Mouse (Mus musculus) left cerebral cortex, adult 18-20 months (tissue): ENCODE results near the gene Dzip1l. TPM values are rescaled to one million over a fixed set of nuclear protein-coding genes. Genes with fewer than 3 reads are reported as not detected.
"Not testable (repeated sequence)": the region's sequence is repeated elsewhere in the genome, so short reads cannot be mapped to it uniquely, and the experiment has no call there.

Source experiments
- DNase-seq, 2 experiments: peaks; one replicate each; pipeline ENCODE4 v3.0.0; 2021 to 2022; ENCODE audit warnings: low spot score in 2 of 2, mixed read lengths in 1 of 2
- long read RNA-seq, 2 experiments: library from polyadenylated mRNA; stranded (forward); transcript quantifications; one replicate each; pipeline ENCODE4 v2.0.0; 2021
- total RNA-seq, 2 experiments: library from RNA; stranded (reverse); gene quantifications; 2 replicates each; pipeline ENCODE4 v1.2.3; 2021

Dzip1l gene
- 10 to 100 TPM; 25.1 to 27.5 TPM for total RNA-seq
- long read RNA-seq, experiment 1, full-length matches to known transcripts = 2 of 19 reads
- long read RNA-seq, experiment 1, partial matches to known transcripts = 6 of 19 reads
- long read RNA-seq, experiment 1, other reads (novel, unspliced or antisense) = 11 of 19 reads
- long read RNA-seq, experiment 2, partial matches to known transcripts = 4 of 7 reads
- long read RNA-seq, experiment 2, other reads (novel, unspliced or antisense) = 3 of 7 reads

DNA sequence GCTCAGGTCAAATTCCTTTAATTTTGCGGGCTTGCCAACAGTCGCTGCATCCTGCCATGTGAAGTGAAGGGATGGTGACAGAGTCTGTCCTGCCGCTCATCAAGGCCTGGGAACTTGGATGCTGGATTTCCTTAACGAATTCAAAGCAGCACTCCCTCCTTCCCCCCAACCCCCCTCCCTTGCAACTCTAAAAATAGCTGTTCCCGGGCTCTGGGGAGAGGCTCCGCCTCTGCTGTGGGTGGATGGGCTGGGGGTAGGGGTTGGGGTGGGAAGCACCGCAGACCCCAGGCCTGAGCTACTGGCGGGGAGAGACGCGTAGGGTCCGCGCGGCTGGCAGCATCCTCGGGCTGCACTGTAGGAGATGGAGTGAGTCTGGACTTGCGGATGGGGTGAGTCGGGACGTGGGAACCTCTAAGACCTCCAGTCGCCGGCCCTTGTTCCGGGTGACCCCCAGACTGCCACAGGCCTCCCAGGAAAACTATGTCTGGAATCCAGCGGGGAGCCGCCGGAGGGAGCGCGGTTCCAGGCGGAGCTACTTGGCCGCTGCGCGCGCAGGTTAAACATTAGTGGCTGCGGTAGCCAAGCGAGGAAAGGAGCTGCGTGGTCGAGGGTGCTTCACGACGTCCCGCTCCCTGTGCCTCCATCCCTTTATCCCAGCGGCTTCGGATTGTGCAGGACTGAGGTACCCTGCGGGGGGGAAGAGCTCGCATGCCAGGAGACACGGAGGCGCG is at the start of gene Dzip1l:
Gene Dzip1l (plus strand): TSS at position 216 of the 731 bp plus-strand sequence.
- DNase-seq = peak; percentile 70 to 81

DNA sequence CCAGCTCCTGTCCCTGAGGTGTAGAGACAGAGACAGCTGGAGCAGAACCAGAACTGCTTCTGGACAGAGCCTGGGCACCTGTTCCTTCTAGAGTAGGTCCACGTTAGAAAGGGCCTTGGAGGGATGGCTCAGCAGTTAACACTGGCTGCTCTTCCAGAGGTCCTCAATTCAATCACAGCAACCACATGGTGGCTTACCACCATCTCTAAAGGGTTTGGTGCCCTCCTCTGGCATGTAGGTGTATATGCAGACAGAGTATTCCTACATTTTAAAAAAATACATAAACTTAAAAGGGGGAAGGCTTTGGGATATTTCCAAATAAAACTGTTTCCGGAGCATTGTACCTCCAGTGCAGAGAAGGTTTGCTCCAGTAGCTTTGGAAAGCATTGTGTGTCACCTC is 48.6 kb upstream of the Dzip1l start:
- DNase-seq = peak in 1 of 2 experiments; percentile 16

DNA sequence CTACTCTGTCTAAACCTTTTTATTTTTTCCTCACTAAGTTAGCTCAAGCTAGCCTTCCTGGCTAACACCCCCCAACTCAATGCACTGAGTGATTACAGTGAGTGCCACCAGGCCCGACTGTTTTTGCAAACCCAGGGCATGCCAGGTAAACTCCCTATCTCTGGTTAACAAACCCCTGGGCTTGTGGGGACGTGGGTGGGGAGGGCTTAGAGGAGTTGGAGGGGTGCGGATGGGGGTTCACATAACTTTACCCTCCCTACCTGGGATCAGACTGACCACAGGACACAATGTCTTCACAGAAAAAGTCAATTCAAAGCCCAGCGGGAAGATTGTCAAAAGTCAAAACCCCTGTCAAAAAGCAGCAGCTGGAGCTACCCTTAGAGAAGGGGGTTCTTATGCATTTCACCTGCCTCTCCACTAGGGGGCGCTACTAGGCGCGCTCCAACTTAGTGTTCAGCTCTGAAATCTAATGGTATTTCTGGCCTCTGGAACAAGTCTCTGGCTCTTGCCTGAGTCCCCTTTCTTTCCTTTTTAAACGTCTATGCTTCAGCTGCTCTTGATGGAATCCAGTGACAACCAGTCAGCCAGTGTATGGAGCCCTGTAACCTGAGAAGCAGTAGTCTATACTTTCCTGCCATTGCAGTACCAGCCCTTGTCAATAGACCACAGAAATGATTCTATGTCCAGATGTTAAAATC is 41.6 kb upstream of the Dzip1l start:
- DNase-seq = peak; percentile 46 to 58

DNA sequence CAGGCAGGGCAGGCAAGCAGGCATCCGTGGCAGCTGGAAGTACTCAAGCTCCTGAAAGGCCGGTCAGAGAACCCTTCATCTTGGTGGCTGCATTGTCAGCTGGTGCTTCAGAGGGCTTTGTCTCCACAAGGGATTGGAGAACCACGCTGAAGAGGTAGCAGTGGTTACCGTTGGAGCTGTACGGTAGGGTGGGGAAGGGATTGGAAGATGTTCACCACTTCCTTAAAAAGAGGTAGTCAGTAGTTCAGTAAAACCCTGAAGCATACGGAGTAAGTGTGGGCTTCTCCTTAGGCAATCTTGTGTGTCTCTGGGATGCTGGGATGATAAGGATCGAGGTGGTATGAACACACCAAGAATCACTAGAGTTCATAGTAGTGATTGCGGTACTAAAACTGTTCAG is 38.2 kb upstream of the Dzip1l start:
- no peak for DNase-seq

DNA sequence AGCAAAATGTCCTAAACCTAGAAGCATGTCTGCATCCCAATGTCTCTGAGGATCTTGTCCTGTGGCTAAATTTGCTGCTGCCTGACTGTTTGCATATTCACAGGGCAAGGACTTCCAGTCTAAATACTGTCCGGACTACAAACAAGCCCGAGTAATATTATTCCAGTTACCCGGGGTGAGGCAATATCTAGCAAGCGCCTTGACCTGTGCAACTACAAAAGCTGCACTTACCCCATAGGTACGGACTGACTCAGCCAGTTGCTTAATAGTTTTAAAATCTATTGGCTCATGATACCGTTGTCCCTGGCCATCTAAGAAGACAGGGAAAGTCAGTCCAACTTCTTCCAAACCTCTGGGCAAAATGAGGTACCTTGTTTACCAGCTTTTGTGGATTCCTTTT is 30.2 kb upstream of the Dzip1l start:
- DNase-seq = not testable (repeated sequence)

DNA sequence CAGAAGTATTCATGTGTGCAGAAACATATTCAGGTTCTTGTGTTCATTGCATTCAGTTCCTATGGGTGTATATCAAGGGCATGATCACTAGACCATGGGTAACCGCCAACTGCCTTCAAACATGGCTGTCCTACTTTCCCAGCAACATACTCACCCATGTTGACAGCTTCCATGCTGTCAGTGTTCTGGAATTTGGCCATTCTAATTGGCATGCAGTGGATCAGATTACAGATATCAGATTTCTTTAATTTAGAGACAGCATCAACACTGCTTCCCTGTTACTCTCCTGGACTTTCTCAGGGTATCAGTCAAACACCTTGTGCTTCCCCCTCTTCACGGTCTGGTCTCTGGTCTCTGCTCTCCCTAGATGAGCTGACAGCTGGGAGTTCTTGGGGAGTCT is 25.7 kb upstream of the Dzip1l start:
- no peak for DNase-seq

DNA sequence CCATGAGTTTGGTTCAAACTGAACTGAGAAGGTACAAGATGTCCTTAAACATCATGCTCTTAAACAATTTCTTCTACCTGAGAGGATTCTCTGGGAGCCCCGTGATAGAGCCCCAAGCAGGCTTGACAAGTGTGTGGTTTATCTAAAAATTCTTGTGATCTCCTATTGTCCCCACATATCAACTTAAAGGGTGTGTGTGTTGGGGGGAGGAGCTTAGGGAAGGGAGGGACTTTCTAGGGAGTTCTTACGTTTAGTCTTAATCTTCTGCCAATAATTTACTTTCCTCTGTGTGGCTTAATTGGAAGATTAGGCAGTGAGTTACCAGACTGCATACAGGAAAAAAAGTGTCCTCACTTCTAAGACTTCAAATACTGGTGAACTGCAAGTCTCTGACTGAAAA is 17.1 kb upstream of the Dzip1l start, which contains the start of gene A4gnt:
Gene A4gnt (plus strand): TSS at position 301 of the 400 bp plus-strand sequence.
- no peak for DNase-seq

DNA sequence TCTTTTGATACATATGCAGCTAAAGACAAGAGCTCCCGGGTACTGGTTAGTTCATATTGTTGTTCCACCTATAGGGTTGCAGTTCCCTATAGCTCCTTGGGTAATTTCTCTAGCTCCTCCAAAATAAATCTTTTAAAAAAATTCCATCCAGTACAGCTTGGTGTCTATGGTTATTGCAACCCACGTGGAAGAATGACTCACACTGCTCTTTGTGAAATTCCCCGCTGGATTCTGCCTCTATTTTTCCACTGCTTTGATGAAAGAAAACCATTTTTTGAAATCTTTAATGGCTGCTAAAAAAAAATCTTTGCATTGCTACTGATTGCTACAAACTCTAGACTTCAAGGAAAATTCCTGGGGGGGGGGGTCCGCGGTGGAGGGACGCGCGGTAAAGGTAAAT is 9.6 kb upstream of the Dzip1l start:
- peak in 1 of 2 experiments; percentile 29 for DNase-seq

DNA sequence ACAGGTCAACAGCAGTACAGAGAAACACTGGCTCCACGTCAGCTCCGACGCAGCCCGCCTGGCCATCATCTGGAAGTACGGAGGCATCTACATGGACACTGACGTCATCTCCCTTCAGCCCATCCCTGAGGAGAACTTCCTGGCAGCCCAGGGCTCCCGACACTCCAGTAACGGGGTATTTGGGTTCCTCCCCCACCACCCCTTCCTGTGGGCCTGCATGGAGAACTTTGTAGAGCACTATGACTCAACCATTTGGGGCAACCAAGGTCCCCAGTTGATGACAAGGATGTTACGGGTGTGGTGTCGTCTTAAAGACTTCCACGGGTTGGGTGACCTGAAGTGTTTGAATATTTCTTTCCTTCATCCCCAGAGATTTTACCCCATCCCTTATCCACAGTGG is 9.1 kb upstream of the Dzip1l start:
- no peak for DNase-seq

DNA sequence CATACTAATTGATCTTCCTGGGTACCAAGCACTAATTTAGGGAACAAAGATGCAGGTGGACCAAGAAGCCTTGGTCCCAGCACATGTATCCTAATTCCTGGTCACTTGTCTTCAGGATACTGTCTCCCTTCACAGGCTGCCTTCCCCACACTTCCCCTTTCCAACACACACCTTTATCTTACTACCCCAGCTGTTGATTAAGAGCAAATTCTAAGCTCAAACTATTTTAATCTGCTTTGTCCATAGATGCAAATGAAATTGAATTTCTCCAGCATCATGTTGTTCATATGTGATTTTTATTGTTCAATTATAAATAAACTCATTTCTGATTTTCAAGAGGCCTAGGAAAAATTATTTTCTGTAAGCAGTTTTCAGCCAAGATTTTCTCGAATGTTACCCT is 7.3 kb upstream of the Dzip1l start:
- no peak for DNase-seq

DNA sequence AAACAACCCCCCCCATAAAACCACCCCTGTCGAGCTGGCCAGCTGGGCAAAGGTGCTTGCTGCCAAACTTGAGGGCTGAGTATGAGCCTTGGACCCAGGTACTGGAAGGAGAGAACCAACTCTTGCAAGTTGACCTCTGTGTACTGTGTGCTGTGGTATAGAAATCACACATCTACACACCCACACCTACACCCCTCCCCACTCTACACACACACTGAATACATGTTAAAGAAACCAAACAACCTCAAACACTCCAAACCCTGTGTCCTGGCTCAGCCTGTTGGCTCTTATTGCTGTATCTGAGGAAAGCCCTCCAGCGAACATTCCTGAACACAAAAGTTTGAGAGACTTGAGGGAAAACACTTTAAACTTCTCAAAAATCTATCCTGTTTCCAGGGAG is 6.3 kb upstream of the Dzip1l start:
- DNase-seq = no peak

DNA sequence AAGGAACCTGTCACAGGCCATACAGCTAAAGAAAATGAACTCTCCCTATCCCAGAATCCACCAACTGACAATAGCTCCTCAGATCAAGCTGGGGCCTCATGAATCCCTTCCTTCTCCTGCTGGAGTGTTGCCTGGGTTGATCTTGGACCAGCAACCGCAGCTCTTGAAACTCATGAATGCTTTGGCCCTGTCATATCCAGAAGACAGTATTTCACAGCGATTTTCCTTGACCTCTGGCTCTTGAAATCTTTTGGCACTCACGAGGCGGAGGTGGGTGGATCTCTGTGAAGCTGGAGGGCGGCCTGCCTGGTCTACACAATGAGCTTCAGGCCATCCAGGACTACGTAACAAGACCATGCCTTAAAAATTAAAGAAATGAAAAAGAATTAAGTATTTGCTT is 5.2 kb upstream of the Dzip1l start:
- DNase-seq = no peak

DNA sequence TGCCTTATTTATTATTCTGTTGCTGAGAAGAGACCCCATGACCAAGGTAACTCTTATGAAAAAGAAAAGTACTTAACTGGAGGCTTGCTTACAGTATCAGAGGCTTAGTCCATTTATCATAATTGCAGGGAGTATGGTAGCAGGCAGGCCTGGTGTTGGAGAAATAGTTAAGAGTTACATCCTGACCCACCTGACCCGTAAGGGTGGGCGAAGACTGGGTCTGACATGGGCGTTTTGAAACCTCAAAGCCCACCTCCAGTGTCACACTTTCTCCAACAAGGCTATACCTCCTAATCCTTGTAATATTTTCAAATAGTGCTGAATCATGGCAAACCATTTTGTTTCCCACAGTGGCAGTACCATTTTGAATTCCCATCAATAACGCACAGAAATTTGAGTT is 715 bp upstream of the Dzip1l start:
- no peak for DNase-seq

DNA sequence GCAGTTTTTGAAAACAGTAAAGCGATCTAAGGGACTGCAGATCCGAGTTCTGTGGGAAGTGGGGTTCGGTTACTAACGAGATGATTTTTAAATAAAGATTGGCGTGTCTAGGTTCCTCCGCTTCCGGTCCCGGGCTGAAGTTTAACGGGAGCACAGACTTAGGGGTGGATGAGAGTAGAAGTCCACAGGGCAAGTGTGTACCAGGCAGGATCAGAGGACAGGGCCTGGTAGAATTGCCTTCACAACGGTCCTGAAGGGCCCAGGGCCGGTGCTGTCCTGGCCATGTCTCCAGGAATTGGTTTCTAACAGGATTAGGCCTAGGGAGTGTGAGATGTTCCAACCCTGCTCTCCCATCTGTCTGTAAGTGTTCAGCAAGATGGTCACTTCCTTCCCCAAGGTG is 775 bp downstream of the Dzip1l start:
- DNase-seq = no peak

DNA sequence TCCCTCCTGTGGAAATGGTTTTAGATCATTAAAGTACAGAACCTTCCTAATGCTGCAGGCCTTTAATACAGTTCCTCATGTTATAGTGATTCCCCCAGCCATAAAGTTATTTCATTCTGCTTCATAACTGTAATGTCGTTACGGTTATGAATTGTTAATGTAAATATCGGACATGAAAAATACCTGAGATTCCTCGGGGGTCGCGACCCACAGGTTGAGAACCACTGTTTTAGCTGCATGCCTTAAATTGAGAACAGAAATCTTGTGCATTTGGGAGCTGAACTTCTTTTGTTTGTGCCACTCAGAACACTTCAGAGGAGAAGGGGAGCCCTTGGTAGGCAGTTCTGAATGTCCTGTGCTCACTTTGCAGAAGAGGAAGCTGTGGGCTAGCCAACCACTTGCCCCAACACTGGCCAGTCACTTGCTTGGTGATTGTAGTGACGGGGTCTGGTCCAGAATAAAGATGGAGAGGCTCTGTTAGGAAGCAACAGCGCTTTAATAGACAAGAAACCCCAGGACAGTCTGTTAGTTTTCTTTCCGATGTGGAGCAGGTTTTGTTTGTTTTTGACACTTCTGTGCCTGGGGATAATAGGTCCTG is 1.3 kb downstream of the Dzip1l start:
- DNase-seq = no peak

DNA sequence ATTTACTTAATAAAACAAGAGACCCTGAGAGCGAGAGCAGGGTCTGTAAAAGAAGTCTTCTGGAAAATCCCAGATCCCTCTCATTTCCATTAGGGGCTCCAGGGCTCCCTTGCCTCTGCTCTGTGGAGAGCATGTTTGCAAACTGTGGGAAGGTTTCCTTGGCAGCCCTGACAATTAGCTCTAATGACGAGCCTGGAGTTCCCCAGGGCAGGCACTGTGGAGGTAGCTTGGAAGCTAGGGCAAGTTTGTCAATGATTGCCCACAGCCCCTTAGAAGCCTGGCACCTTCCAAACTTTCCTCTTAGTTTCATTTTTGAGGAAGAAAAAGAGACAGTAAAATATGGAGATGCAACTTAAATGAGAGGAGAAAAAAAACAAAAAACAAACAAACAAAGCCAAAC is 2.5 kb downstream of the Dzip1l start:
- DNase-seq = no peak

DNA sequence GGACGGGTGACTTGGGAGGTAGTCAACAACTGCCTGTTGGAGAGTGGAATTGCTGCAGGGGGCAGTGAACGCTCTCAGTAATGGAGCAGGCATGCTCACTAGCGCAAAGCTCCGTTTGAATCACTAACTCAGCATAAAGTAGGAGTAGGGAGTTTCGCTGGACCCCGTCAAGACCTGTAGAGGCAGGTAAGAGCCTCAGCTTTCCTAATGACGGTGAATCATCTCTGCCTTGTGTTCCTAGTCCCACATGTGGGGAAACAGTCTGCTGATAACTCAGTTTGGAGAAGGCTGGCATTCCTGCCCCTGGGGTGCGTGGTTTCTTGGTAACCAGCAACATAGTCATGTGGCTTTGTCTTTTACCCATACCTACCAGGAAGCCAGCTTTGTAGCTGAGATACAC is 3.0 kb downstream of the Dzip1l start:
- no peak for DNase-seq

DNA sequence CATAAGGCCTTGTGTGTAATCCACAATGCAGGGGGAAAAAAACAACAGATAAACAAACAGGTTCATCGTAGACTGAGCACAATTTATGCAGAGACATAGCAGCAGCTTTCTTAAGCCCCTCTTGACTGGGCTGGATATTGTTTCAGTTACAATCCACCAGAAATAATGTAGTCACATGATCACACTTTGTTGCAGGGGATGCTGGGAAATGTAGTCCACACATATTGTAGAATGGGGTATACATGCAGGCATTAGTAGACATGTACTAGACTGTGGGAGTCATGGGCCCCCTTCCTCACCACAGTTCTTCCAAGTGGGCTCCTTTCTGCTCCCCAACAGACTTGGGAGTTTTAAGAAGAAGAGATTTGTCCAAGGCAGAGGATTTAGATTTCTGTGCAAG is 7.5 kb downstream of the Dzip1l start:
- no peak for DNase-seq

DNA sequence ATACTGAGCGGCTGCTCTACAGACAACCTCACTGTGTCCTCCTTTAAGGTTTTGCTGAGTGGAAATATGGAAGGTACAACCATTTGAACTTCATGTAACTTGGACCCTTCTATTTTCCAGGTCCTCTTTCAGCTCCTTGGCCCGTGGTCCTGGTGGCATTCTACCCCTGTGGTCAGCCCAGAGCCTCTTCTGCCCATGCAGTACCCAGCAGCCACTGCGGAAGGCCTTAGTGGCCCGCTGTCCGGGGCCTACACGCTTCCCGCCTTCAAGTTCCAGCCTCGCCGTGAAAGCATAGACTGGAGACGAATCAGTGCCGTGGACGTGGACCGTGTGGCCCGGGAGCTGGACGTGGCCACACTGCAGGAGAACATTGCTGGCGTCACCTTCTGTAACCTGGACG is 7.9 kb downstream of the Dzip1l start:
- no peak for DNase-seq

DNA sequence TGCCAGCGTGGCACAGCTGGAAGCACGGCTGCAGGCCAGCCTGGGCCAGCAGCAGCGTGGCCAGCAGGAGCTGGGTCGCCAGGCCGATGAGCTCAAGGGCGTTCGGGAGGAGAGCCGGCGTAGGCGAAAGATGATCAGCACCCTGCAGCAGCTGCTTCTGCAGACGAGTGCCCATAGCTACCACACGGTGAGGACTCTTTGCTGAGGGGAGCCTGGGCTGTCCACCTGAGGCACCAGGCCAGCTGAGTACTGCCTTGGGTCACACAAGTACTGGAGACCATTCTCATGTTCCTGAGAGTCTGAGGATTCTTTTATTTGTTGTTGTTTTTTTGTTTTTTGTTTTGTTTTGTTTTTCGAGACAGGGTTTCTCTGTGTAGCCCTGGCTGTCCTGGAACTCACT is 8.4 kb downstream of the Dzip1l start:
- DNase-seq = no peak

DNA sequence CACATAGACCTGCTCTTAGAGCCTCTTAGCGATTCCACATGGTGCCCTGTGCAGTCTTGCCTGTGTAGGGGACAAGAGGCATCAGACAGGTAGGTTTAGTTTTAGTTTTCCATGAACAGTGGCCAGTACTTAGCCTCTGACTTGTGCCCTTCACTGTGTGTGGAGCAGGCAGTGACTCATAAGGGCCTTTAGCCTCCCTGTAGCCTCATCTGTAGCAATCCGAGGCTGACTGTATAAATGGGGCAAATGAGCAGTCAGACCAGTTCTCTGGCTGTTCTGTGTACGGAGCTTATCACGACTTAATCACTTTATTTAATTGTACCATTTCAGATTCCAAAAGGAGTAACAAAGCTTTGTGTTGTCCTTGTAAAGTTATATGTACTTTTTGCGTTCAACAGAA is 10.7 kb downstream of the Dzip1l start:
- DNase-seq = no peak

DNA sequence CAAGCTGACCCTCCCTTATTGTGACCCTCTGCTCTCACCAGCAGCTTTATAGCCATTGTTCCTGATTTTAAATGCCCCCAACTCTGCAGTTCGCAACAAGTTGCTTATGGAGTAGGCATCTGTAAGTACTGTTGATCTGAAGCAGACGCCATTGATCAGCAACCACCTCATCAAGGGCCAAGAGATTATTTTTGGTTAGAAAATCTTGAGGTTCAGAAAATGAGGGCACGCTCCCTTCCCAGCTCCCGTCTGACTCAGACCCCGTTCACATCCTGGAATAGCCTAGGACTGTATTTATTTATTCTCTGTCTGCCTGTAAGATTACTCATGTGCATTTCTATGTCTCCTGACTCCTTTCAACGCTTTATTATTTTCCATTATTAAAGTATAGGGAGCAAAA is 16.1 kb downstream of the Dzip1l start:
- DNase-seq = no peak
